Mouse (Mus musculus): Measurements from ENCODE around the gene Rpl36-ps4. TPM values are rescaled to one million over a fixed set of nuclear protein-coding genes. Genes with fewer than 3 reads are reported as not detected.
A peak's percentile ranks its signal among the peaks of the same experiment; 100 is the strongest.

Gene Rpl36-ps4
- not detected in 2 replicates for total RNA-seq (2014; fragmentation: Nextera tagmentation)
- total RNA-seq (2017) = not detected in 2 replicates

- no peak for ATAC-seq (replicated peaks; ENCODE audit: poor library complexity, severe bottlenecking)
Measured at GRCm38 (mm10) chr17:87920677-87921076, at the start of gene Rpl36-ps4. Gene Rpl36-ps4, plus strand, starts transcription at chr17:87920977.

GRCm38 (mm10) chr17:87871461-87872126 lies 49.2 kb upstream of the Rpl36-ps4 start:
- ATAC-seq (replicated peaks; ENCODE audit: poor library complexity, severe bottlenecking) = no peak

GRCm38 (mm10) chr17:87872286-87872685 lies 48.5 kb upstream of the Rpl36-ps4 start:
- no peak for ATAC-seq (replicated peaks; ENCODE audit: poor library complexity, severe bottlenecking)

GRCm38 (mm10) chr17:87873456-87873855 lies 47.3 kb upstream of the Rpl36-ps4 start:
- no peak for ATAC-seq (replicated peaks; ENCODE audit: poor library complexity, severe bottlenecking)

GRCm38 (mm10) chr17:87873943-87874342 lies 46.8 kb upstream of the Rpl36-ps4 start:
- no peak for ATAC-seq (replicated peaks; ENCODE audit: poor library complexity, severe bottlenecking)

GRCm38 (mm10) chr17:87875346-87875920 lies 45.3 kb upstream of the Rpl36-ps4 start:
- ATAC-seq (replicated peaks; ENCODE audit: poor library complexity, severe bottlenecking) = no peak

- ATAC-seq (replicated peaks; ENCODE audit: poor library complexity, severe bottlenecking) = peak; percentile 42
Measured at GRCm38 (mm10) chr17:87876295-87877000, 44.3 kb upstream of the Rpl36-ps4 start.

GRCm38 (mm10) chr17:87877207-87878073 lies 43.3 kb upstream of the Rpl36-ps4 start:
- ATAC-seq (replicated peaks; ENCODE audit: poor library complexity, severe bottlenecking) = peak; percentile 52; the same call in 1 of the 2 replicates

- no peak for ATAC-seq (replicated peaks; ENCODE audit: poor library complexity, severe bottlenecking)
Measured at GRCm38 (mm10) chr17:87878556-87879483, 42.0 kb upstream of the Rpl36-ps4 start.

- no peak for ATAC-seq (replicated peaks; ENCODE audit: poor library complexity, severe bottlenecking)
Measured at GRCm38 (mm10) chr17:87879484-87880225, 41.1 kb upstream of the Rpl36-ps4 start.

- ATAC-seq (replicated peaks; ENCODE audit: poor library complexity, severe bottlenecking) = peak; percentile 94
Measured at GRCm38 (mm10) chr17:87882594-87882993, 38.2 kb upstream of the Rpl36-ps4 start.

GRCm38 (mm10) chr17:87897175-87897574 lies 23.6 kb upstream of the Rpl36-ps4 start:
- ATAC-seq (replicated peaks; ENCODE audit: poor library complexity, severe bottlenecking) = no peak

GRCm38 (mm10) chr17:87900677-87901076 lies 20.1 kb upstream of the Rpl36-ps4 start:
- no peak for ATAC-seq (replicated peaks; ENCODE audit: poor library complexity, severe bottlenecking)

- ATAC-seq (replicated peaks; ENCODE audit: poor library complexity, severe bottlenecking) = no peak
Measured at GRCm38 (mm10) chr17:87901163-87901562, 19.6 kb upstream of the Rpl36-ps4 start.

GRCm38 (mm10) chr17:87903213-87903612 lies 17.6 kb upstream of the Rpl36-ps4 start:
- no peak for ATAC-seq (replicated peaks; ENCODE audit: poor library complexity, severe bottlenecking)

GRCm38 (mm10) chr17:87903725-87904124 lies 17.1 kb upstream of the Rpl36-ps4 start:
- no peak for ATAC-seq (replicated peaks; ENCODE audit: poor library complexity, severe bottlenecking)

GRCm38 (mm10) chr17:87915386-87915785 lies 5.4 kb upstream of the Rpl36-ps4 start:
- ATAC-seq (replicated peaks; ENCODE audit: poor library complexity, severe bottlenecking) = no peak

- ATAC-seq (replicated peaks; ENCODE audit: poor library complexity, severe bottlenecking) = no peak
Measured at GRCm38 (mm10) chr17:87918121-87918520, 2.7 kb upstream of the Rpl36-ps4 start.

GRCm38 (mm10) chr17:87934326-87934725 lies 13.5 kb downstream of the Rpl36-ps4 start:
- ATAC-seq (replicated peaks; ENCODE audit: poor library complexity, severe bottlenecking) = no peak

Data from granulocyte monocyte progenitor cell, adult 5-6 weeks (primary cell).